Mouse (Mus musculus): ENCODE results near the gene Bmi1. TPM values are rescaled to one million over a fixed set of nuclear protein-coding genes. Genes with fewer than 3 reads are reported as not detected.

The Bmi1 gene
- 54.8 to 68.8 TPM (median 59.7 TPM) in 4 replicates for total RNA-seq (2023; ENCODE audit: inconsistent age)

GRCm38 (mm10) chr2:18676936-18677491, at the start of gene Bmi1:
Gene Bmi1 (plus strand): TSS chr2:18677018.

GRCm38 (mm10) chr2:18672133-18672765, 4.6 kb upstream of the Bmi1 start, which contains the start of gene Commd3:
Gene Commd3 (plus strand): TSS chr2:18672384.

GRCm38 (mm10) chr2:18693871-18694610, 17.2 kb downstream of the Bmi1 start, which contains the start of gene Spag6:
Gene Spag6 (plus strand): TSS chr2:18694032.

Other genes starting within 250 kb of the Bmi1 start
- gene Commd3, start 4.6 kb upstream of the Bmi1 start, total RNA-seq (2023; ENCODE audit: inconsistent age) = 76.1 to 98.3 TPM (median 93.6 TPM) in 4 replicates
- 0.66 to 1.0 TPM (median 0.93 TPM) in 3 of 4 replicates, not detected in the other for gene Spag6, start 17.0 kb downstream of the Bmi1 start, total RNA-seq (2023; ENCODE audit: inconsistent age)